Mouse (Mus musculus) megakaryocyte-erythroid progenitor cell, adult 5-6 weeks (primary cell): Measurements from ENCODE around the gene Camk1d. TPM values are rescaled to one million over a fixed set of nuclear protein-coding genes. Genes with fewer than 3 reads are reported as not detected.
"Not testable (repeated sequence)": the region's sequence is repeated elsewhere in the genome, so short reads cannot be mapped to it uniquely, and the experiment has no call there.

Source experiments
- ATAC-seq: replicated peaks from 2 replicates; pipeline ENCODE4 v1.8.0; 2016; ENCODE audit warnings: mild to moderate bottlenecking, inconsistent platforms; ENCODE audit not compliant: severe bottlenecking, poor library complexity, low FRiP score, low TSS enrichment
- total RNA-seq, 2 experiments: library from RNA; stranded (forward) in 1 of 2; stranded (reverse) in 1 of 2; fragments of 200-1000, 215-1000 nt in 1 of 2; fragments of >200 nt in 1 of 2; fragmentation: Nextera tagmentation in 1 of 2; gene quantifications; 2 replicates each; pipeline ENCODE4 v1.2.3; 2014 to 2017

Camk1d gene
- total RNA-seq, 2 experiments from 2014 or later = 3.7 to 3.9 TPM

DNA sequence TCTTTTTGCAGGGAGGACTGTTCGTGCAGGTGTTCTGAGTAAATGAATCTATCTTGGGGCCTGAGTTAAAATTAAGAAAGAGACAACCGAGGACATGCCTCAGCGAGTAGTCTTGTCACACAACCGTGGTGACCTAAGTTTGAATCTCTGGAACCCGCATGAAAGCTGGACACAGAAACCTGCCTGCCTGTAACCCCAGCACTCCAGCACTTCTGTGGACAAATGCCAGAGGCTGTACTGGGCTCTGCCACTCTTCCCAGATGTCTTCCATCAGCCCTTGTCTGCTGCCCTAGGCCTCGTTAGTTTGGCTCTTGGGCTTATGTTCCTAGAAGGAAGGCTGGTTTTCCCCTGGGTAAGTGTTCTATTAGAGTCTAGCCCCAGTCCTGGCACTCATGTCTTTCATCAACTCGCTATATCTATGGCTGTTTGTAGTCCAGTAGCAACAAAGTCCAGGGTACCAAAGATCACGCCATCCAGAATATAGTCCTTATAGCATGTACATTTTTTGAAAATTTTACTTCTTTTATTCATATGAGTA lies 399.0 kb downstream of the Camk1d start:
- ATAC-seq = no peak

DNA sequence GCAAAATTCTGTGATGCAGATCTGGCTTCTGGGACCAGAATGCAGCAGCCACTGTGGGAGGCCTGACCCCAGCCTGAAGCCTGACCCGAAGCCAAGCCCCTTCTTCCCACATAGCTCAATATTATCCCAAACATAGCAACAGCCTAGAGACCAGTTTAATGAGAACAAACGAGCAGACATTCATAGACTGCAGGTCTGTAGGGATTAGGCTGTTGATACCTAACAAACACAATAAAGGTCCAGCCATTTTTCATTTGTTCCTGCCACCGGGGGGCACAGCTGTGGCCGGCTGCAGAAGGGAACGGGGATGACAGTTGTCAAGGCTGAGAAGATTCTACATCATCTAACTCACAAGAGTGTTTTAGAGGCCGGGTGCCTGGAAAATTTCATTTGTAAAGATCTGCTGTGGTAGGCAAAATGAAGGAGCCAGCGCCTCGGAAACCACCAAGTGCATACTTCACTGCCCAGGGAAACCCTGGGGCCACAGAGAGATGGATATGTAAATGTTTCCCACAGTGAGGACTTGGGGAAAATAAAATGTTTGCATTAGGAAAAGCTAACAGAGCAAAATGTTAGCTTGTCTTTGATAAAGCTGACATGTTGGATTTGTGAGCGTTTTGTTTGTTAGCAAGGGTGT lies 399.7 kb downstream of the Camk1d start:
- no peak for ATAC-seq

DNA sequence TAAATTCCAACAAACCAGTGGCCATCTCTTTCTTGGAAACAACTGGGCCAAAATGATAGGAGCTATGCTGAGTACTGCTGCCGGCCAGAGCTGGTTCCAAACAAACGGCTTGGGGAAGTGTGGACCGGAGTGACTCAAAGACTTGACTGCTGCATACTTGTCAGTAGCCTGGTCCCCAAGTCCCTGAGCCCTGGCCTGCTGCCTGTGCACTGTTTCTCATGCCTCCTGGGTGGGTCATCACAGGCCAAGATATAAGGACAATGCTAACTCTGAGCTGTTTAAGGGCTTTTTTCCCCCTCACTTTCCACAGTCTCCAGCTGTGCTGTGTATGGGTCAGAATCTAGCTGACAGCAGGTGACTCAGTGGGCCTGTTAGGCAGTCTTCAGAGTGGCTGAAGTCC lies 409.2 kb downstream of the Camk1d start:
- ATAC-seq = no peak

DNA sequence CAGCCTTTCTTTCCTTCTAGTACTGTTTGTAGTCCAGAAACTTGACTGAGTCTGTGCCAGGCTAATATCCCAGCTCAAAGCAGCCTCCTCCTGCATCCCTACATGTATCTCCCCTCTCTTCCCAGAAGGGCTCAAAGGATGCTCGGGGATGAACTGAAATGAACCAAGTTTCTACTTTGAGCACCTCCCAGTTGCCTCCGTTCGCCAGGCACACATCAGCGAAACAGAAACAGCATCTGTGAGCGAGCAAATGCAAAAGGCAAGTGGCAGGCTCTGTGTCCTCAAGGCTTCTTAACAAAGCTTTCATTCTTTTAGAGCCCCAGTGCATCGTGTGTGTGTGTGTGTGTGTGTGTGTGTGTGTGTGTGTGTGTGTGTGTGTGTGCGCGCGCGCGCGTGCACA lies 409.9 kb downstream of the Camk1d start:
- ATAC-seq = no peak

DNA sequence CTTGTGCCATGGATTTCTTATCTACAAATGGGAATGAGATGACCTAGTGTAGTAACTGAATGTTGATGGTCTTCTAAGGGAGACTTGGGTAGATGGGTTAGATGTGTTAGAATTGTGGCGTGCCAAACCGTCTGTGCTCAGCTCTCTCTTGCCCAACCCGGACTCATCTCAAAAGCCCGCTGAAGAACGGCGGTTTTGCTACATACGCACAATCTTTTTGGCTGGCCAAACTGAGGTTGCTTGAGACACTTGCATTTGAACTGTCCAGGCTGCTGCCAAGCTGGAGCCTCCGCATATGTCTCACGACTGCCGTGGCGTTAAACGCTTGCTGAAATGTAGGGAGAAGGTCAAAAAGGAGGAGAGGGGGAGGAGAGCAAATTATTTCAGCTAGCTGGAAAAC lies 413.0 kb downstream of the Camk1d start:
- ATAC-seq = no peak

DNA sequence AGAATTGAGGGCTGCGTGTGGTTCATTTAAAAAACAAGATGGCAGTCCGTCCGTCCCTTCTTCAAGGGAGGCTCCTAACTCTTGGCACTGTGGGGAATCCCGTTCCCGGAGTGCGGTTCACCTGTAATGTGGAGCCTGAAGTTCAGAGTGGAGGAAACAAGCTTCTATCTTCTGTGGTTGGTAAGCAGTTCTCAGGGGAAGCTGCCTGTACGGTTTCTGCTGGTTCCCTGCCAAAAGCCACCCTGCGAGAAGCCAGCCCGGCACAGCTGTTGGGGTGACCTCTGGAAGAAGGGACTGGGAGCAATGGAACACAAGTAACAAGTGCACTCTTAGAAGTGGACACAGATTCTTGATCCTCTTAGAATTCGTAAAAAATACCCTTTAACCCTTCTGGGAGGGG lies 416.2 kb downstream of the Camk1d start:
- no peak for ATAC-seq

DNA sequence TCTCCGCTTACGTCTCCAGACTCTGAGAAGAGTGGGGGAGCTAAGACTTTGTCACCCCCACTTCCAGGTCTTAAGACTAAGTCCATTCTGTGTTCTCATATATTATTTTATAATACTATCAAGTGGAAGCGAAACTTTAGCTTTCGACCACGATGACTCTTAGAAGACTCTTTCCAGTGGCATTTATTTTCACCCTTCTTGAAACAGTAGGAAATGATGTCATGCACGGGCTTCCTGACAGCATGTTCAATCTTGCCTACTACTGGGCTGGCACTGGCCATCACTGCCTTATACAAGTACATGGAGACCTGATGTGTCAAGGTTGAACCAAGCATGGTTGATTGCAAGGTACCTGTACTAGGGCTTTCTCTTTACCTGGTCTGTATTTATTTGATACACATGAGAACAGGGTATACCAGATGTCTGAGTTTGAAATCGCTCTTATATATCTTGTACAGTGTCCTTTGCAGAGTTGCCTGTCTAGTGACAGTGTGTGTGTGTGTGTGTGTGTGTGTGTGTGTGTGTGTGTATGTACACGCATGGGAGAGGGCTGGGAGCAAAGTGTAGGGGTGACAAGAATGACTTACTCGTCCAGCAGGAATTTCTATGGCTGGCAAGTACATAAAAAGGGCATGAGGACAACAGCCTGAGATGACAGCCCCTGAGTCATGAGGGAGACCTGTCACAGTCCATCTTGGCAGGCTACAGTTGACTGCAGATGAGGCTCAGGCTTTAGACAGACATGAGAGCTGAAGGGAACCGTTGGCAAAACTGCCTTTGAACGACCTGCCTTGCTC lies 417.4 kb downstream of the Camk1d start:
- no peak for ATAC-seq

DNA sequence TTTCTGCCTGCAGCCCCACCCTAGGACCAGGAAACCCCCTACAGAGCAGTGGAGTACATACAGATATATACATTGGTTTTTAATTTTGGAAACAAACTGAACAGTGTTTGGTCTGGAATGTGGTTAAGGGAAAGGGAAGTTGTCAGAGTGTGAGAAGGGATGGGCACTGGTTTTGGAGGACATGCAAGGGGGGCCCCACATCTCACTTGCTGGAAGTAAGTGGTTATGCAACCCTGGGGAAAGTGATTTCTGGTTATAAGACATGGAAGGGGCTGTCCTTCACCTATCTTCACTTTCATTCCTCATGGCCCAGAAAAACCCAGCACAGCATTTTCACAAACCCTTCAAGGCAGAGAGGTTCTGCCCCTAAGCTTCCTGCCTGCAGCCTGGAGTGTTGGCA lies 419.2 kb downstream of the Camk1d start:
- no peak for ATAC-seq

DNA sequence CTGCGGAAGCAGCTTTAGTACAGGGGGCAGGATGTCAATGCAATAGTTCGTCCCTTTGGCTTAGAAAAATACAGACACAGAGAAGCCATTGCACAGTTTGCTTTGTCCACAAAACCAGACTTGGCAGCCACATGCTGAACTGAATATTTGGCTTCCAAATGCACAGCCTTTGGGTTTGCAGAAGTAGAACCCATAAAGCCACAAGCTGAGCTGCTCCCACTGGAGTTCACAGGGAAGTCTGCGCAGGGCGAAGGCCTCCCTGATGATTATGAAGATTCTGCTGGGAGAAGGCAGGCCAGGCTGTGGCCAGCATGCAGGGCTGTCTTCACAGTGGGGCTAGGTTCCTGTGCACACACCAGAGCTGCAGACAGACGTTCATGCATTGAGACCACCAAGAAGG lies 419.9 kb downstream of the Camk1d start:
- ATAC-seq = no peak

DNA sequence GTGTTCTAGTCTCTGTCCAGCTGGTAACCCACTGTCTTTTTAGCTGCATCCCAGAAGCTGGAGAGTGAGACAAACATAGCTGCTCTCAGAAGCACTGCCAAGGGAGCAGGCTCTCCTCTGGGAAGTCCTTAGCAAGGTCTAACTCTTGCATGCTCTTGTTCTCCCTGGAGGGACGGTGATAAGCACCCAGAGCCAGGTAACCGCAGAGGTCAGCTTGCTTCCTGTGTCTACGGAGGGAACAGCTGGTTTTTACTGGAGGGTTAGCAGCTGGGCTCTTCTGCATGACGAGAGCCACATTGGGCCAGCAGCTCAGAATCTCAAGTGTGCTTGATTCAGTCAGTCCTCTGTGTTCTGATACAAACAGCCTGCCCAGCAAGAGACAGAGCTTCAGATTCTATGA lies 425.7 kb downstream of the Camk1d start:
- no peak for ATAC-seq

DNA sequence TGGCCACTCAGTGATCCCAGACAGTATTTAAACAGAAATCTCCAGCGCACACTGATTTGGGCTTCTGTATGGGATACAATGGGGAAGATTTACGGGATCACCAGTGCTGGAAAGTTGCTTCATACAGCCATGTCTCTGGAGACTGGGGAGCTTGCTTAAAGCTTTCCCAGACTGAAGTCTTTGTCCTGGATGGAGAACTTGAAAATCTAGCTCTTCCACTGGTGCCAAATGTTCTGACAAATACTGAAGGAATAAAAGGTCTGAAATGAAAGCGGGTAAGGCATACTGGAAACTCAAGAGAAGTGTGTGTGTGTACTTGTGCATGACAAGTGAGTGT lies 427.3 kb downstream of the Camk1d start:
- ATAC-seq = no peak

DNA sequence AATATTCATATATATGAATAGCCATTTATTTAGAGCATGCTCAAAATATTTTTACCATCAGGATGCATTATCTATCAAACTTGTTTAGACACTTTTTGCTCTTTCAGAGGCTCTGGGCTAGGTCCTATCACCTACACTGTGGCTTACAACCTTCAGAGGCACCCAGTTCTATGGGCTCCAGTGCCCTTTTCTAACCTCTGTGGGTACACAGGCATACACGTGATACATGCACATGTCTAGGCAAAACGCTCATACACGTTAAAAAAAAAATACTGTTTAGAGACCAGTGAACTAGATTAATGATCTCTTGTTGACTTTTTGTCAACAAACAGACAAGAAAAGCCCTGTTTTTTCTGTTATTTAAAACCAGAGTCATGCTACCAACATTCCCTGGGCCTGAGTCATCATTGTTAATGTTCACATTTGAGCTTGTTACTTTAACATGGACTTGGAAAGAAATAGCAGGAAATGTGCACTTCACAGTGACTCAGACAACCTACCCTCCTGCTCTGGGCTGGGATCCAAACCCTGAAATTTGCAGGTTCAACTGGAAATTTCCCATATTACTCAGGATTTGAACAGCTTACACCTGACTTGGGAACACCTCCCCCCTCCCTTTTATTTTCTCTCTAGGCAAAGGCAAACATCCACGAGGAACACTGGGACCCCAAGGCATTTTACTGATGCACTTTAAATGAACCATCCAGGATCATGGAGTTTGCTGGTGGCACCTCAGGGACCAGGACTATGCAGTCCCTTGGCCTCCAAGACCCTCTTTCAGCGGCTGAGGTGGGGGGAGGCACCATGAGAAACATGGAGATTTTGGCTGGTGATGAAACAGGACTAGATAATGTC lies 427.9 kb downstream of the Camk1d start:
- ATAC-seq = no peak

DNA sequence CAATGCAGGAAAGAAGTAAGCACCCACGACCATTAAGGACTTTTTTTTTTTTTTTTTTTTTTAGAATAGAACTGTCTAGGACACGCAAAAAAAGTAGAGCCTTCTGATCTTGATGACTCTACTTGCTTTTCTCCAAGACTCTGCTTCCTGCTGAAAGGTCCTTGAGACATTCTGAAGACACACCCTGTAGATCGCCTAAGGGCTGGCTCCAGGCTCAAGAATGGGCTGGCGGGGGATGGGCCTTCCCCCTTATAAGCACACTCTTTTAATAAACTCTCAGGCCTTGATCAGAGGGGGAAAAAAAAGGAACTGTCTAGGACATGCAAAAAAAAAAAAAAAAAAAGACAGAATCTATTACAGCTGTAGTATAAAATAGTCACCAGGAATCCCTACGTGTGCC lies 430.0 kb downstream of the Camk1d start:
- ATAC-seq = no peak

DNA sequence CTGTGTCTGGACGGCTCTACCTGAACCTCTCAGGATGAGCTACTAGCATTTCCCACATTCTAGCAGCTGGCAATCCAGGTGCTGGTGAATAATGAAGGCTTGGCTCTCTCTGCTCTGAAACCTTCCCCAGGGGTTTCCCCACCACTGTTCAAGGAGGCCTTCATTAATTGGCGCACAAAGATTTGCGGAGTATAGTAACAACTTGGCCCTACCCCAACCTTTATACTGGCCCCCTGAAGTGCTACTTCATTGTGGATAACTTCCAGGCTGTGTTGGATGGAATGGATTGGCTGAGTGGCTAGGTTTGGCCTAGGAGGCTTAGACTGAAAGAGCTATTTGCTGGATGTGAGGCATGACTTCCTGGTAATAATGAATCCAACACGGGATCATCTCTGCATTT lies 431.7 kb downstream of the Camk1d start:
- ATAC-seq = no peak

DNA sequence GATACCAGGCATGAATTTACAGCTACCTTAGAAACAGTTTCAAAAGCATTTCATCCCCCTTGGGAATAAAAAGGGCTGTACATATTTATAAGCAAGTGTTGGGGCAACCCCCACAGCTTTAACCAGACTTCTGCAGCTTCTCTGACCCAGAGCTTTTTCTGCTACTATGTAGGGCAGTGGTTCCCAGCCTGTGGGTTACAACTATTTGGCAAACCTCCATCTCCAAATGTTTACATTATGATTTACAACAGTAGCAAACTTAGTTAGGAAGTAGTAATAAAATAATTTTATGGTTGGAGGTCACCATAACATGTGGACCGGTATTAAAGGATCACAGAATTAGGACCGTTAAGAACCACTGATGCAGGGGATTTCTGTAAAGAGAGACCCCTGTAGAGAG lies 446.3 kb downstream of the Camk1d start:
- ATAC-seq = no peak

DNA sequence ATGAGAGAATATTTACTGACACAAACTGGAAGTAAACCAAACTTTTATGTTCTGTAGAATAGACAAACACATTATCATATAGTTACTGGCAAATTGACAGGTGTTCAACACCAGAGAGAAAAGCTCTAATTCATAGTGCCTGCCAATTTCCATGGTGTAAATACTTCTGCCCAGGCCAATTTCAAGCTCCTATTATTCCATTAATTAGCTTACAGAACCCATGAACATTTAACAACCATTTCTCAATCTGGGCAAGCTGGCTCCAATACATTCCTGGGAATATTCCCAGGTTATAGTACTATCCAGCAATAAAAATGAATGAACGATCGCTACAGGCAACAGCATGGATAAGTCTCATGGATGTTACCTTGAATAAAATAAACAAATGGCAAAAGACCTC lies 452.0 kb downstream of the Camk1d start:
- ATAC-seq = no peak

DNA sequence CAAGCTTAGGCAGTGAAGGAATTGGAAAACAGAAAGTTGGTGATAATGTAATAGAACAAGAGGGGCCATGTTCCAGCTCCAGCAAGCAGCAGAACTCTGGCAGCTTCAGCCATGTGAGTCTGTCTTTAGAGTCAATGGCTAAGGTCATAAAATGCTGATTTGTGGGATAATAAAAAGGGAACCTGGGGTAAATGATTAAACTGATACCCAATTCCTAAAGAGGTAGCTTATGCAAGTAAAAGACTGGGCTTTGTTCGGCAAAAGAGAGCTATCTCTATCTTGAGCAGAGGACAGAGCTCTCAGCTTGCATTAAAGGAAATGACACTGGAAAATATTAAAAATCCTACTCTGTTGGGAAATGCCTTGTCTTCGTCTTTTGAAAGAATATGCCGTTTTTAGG lies 456.1 kb downstream of the Camk1d start:
- ATAC-seq = no peak

DNA sequence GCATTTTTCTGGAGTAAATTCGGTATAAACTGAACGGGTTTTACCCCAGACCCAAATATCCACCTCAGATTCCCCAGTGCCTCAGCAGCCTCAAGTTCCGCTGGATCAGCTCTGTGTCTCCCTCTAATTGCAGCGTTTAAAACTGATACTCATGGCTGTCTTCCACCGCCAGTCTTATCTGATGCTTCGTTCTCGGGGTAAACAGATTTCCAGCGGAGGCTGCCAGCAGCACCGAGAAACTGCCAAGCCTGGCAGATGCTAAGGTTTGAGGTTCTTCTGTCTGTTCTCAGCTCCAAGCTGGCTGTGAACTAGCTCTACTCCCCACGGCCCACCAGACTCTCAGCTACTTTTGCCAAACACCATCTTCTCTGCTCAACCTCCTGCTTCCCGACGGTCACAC lies 464.3 kb downstream of the Camk1d start:
- ATAC-seq = no peak

DNA sequence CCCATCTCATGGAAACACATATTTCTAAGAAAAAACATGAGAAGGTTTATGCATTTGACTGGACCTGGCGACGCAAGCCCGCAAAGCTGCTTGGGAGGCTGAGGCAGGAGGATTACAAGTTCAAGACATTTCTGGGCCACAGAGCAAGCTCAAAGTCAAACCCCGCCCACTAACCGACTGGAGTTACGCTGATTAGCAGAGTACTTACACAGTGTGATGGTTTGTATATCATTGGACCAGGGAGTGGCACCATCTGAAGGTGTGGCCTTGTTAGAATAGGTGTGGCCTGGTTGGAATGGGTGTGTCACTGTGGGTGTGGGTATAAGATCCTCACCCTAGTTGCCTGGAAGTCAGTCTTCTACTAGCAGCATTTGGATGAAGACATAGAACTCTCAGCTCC lies 465.1 kb downstream of the Camk1d start:
- ATAC-seq = not testable (repeated sequence)
